ENCODE assay signal across 9 mouse cellular contexts in genomic region chr6:87730141-87730540, GRCm38 (mm10). TPM values are rescaled to one million over a fixed set of nuclear protein-coding genes. Genes with fewer than 3 reads are reported as not detected.
A peak's percentile ranks its signal among the peaks of the same experiment; 100 is the strongest.
DNase-seq lines count a peak whose midpoint lies in the region; ATAC-seq and TF ChIP-seq lines count a peak whose summit lies in the region.
"Had no signal": no experiment of that assay in that cellular context is flagged by ENCODE, and none has a peak within 500 bp of the region (broad histone marks: within the 10 kb centered on the region; RNA-seq: fewer than 3 reads in every experiment).

No protein-coding gene starts in this region.

- peak overlapping the region; percentile 96 for H3K4me2 ChIP-seq in kidney, embryonic 16.5 days (replicated peaks; ENCODE audit: low read depth, low read length)
- peak overlapping the region; percentile 99 for H3K4me2 ChIP-seq in intestine, embryonic 14.5 days (ENCODE audit: low read length)
- peak overlapping the region; percentile 67 for H3K4me2 ChIP-seq in midbrain, embryonic 16.5 days (ENCODE audit: low read length)

- peak overlapping the region; percentile 72 for H3K9ac ChIP-seq in kidney, embryonic 16.5 days (replicated peaks; ENCODE audit: low read length)
- no peak overlapping the region for H3K9ac ChIP-seq in intestine, embryonic 14.5 days (ENCODE audit: low read length)
- peak overlapping the region; percentile 69 for H3K9ac ChIP-seq in midbrain, embryonic 16.5 days (ENCODE audit: low read depth, low read length)

- TF ChIP-seq CTCF in embryonic fibroblast, embryonic 13.5 days (IDR thresholded peaks at IDR 0.05; ENCODE audit: borderline replicate concordance, insufficient read depth, low read length) = no peak
- no peak for TF ChIP-seq CTCF in thymus, adult 2 months (IDR thresholded peaks at IDR 0.05; ENCODE audit: borderline replicate concordance, control insufficient read depth, extremely low read depth, insufficient read depth, low read length, poor library complexity)

- WGBS in kidney, embryonic 16.5 days = 19% methylated on average over 13 of the region's 13 CpGs
- WGBS in intestine, embryonic 14.5 days = 14% methylated on average over 13 of the region's 13 CpGs
- WGBS in midbrain, embryonic 16.5 days = 14% methylated on average over 13 of the region's 13 CpGs
- WGBS in thymus, adult 2 months = 54% methylated on average over 13 of the region's 13 CpGs

- H3K27me3 ChIP-seq in kidney, embryonic 16.5 days (ENCODE audit: insufficient read depth, low read length) = peaks cover 51% of the 10 kb centered on the region
- peaks cover 48% of the 10 kb centered on the region for H3K27me3 ChIP-seq in intestine, embryonic 14.5 days (replicated peaks; ENCODE audit: control insufficient read depth, insufficient read depth, low read length)
- peaks cover 20% of the 10 kb centered on the region for H3K27me3 ChIP-seq in midbrain, embryonic 16.5 days (ENCODE audit: control insufficient read depth, insufficient read depth, low read depth, low read length)
- H3K27me3 ChIP-seq in thymus, adult 2 months (ENCODE audit: control insufficient read depth, insufficient read depth, low read length) = peaks cover 19% of the 10 kb centered on the region; the same call in 1 of the 2 replicates

- H3K27ac ChIP-seq in kidney, embryonic 16.5 days (ENCODE audit: low read length) = no peak overlapping the region
- no peak overlapping the region for H3K27ac ChIP-seq in embryonic fibroblast, embryonic 13.5 days (ENCODE audit: insufficient read depth, low read length)
- no peak overlapping the region for H3K27ac ChIP-seq in intestine, embryonic 14.5 days (ENCODE audit: low read depth)
- H3K27ac ChIP-seq in midbrain, embryonic 16.5 days (ENCODE audit: low read length) = peak overlapping the region; percentile 60; the same call in 1 of the 2 replicates
- no peak overlapping the region for H3K27ac ChIP-seq in thymus, adult 2 months (ENCODE audit: control insufficient read depth, insufficient read depth, low read length)

- no peaks in the 10 kb centered on the region for H3K36me3 ChIP-seq in kidney, embryonic 16.5 days (ENCODE audit: insufficient read depth, low read length)
- no peaks in the 10 kb centered on the region for H3K36me3 ChIP-seq in intestine, embryonic 14.5 days (ENCODE audit: control insufficient read depth, insufficient read depth, low read length)
- H3K36me3 ChIP-seq in midbrain, embryonic 16.5 days (ENCODE audit: control insufficient read depth, insufficient read depth, low read length) = no peaks in the 10 kb centered on the region
- no peaks in the 10 kb centered on the region for H3K36me3 ChIP-seq in thymus, adult 2 months (ENCODE audit: control insufficient read depth, insufficient read depth, low read length)

- ATAC-seq in kidney, embryonic 16.5 days (ENCODE audit: low FRiP score, low TSS enrichment) = no peak
- ATAC-seq in intestine, embryonic 14.5 days (replicated peaks; ENCODE audit: low FRiP score, low TSS enrichment, low read depth) = no peak
- no peak for ATAC-seq in midbrain, embryonic 16.5 days

- DNase-seq in kidney, postnatal 10 days = no peak
- DNase-seq in intestine, embryonic 14.5 days (ENCODE audit: low spot score) = no peak
- DNase-seq in thymus, adult 2 months = no peak
- DNase-seq in frontal cortex, postnatal 36 days (ENCODE audit: low spot score in 2 of 2) = no peak
- DNase-seq in right cerebral cortex, adult 2 months (ENCODE audit: low spot score in 2 of 2) = no peak

- H3K4me1 ChIP-seq in kidney, embryonic 16.5 days (ENCODE audit: insufficient read depth, low read length) = peaks cover 30% of the 10 kb centered on the region
- H3K4me1 ChIP-seq in embryonic fibroblast, embryonic 13.5 days (ENCODE audit: control insufficient read depth, insufficient read depth, low read length) = no peaks in the 10 kb centered on the region; the same call in 1 of the 2 replicates
- peaks cover 20% of the 10 kb centered on the region for H3K4me1 ChIP-seq in intestine, embryonic 14.5 days (replicated peaks; ENCODE audit: control insufficient read depth, insufficient read depth, low read length)
- H3K4me1 ChIP-seq in midbrain, embryonic 16.5 days (ENCODE audit: control insufficient read depth, insufficient read depth, low read length) = peaks cover 26% of the 10 kb centered on the region
- peaks cover 5% of the 10 kb centered on the region; the same call in 1 of the 2 replicates for H3K4me1 ChIP-seq in thymus, adult 2 months (replicated peaks; ENCODE audit: control insufficient read depth, insufficient read depth, low read length)

- H3K9me3 ChIP-seq in kidney, embryonic 16.5 days (ENCODE audit: low read length) = no peaks in the 10 kb centered on the region
- no peaks in the 10 kb centered on the region for H3K9me3 ChIP-seq in intestine, embryonic 14.5 days (ENCODE audit: control insufficient read depth, low read length)
- no peaks in the 10 kb centered on the region for H3K9me3 ChIP-seq in midbrain, embryonic 16.5 days (replicated peaks; ENCODE audit: control insufficient read depth, low read length, poor library complexity, severe bottlenecking)

- H3K4me3 ChIP-seq in kidney, embryonic 16.5 days (ENCODE audit: low read length) = peak overlapping the region; percentile 68
- H3K4me3 ChIP-seq in embryonic fibroblast, embryonic 13.5 days (ENCODE audit: insufficient read depth, low read length) = peak overlapping the region; percentile 32; the same call in 1 of the 2 replicates
- peak overlapping the region; percentile 53 for H3K4me3 ChIP-seq in intestine, embryonic 14.5 days (ENCODE audit: low read depth, low read length)
- peak overlapping the region; percentile 54 for H3K4me3 ChIP-seq in midbrain, embryonic 16.5 days (ENCODE audit: low read depth, low read length)
- H3K4me3 ChIP-seq in thymus, adult 2 months (ENCODE audit: control insufficient read depth, insufficient read depth, low read length) = no peak overlapping the region

- TF ChIP-seq POLR2A in embryonic fibroblast, embryonic 13.5 days (IDR thresholded peaks at IDR 0.05; ENCODE audit: low read depth, low read length) = no peak
- TF ChIP-seq POLR2A in thymus, adult 2 months (IDR thresholded peaks at IDR 0.05; ENCODE audit: control insufficient read depth, extremely low read depth, insufficient read depth, low read length, poor library complexity) = no peak

RNA-seq across cellular contexts. Expression of gene Efcc1, which starts 0.5 kb away (rescaled TPM):
- polyA plus RNA-seq in kidney, embryonic 16.5 days (2015; fragmentation: Nextera tagmentation; extraction: Ambion mirVana) = 1.4 and 2.0 TPM in 2 replicates
- polyA plus RNA-seq in embryonic fibroblast, embryonic 13.5 days (2011; ENCODE audit: insufficient read length, low read depth, missing spikeins) = not detected in 2 replicates
- polyA plus RNA-seq in intestine, embryonic 14.5 days (2014; fragmentation: Nextera tagmentation; extraction: Ambion mirVana) = 0.59 and 1.4 TPM in 2 replicates
- polyA plus RNA-seq in midbrain, embryonic 16.5 days (2015; fragmentation: Nextera tagmentation; extraction: Ambion mirVana) = 4.6 and 5.5 TPM in 2 replicates
- polyA plus RNA-seq in thymus, adult 2 months (2012; rRNA removed) = 0.17 and 0.55 TPM in 2 replicates

RNA-seq across cellular contexts. Expression of gene Gp9, which starts 47.7 kb away (rescaled TPM):
- 1.0 and 1.6 TPM in 2 replicates for polyA plus RNA-seq in kidney, embryonic 16.5 days (2015; fragmentation: Nextera tagmentation; extraction: Ambion mirVana)
- polyA plus RNA-seq in embryonic fibroblast, embryonic 13.5 days (2011; ENCODE audit: insufficient read length, low read depth, missing spikeins) = not detected in 2 replicates
- polyA plus RNA-seq in intestine, embryonic 14.5 days (2014; fragmentation: Nextera tagmentation; extraction: Ambion mirVana) = 1.1 and 3.3 TPM in 2 replicates
- 0.50 and 0.66 TPM in 2 replicates for polyA plus RNA-seq in midbrain, embryonic 16.5 days (2015; fragmentation: Nextera tagmentation; extraction: Ambion mirVana)
- polyA plus RNA-seq in thymus, adult 2 months (2012; rRNA removed) = 1.2 and 2.6 TPM in 2 replicates
- polyA plus RNA-seq: testis, adult 2 months had no signal

RNA-seq across cellular contexts. Expression of gene Aplf, which starts 58.1 kb away (rescaled TPM):
- 18.1 and 18.7 TPM in 2 replicates for polyA plus RNA-seq in kidney, embryonic 16.5 days (2015; fragmentation: Nextera tagmentation; extraction: Ambion mirVana)
- 8.8 and 9.7 TPM in 2 replicates for polyA plus RNA-seq in embryonic fibroblast, embryonic 13.5 days (2011; ENCODE audit: insufficient read length, low read depth, missing spikeins)
- 15.0 TPM in 2 replicates for polyA plus RNA-seq in intestine, embryonic 14.5 days (2014; fragmentation: Nextera tagmentation; extraction: Ambion mirVana)
- 7.1 and 7.7 TPM in 2 replicates for polyA plus RNA-seq in midbrain, embryonic 16.5 days (2015; fragmentation: Nextera tagmentation; extraction: Ambion mirVana)
- 6.8 and 6.9 TPM in 2 replicates for polyA plus RNA-seq in thymus, adult 2 months (2012; rRNA removed)
